Mouse (Mus musculus) MEL (cell line): ENCODE data around the gene Shf.

Source experiments
- CHD2 ChIP-seq: IDR thresholded peaks from 2 replicates; pipeline ENCODE4 v1.6.1; 2011; ENCODE audit warnings: low read length, improper control_type of control experiment
- CTCF ChIP-seq, 3 experiments: IDR thresholded peaks in 2 of 3; conservative IDR thresholded peaks in 1 of 3; 2 replicates each; pipeline ENCODE4 v1.5.1; 2011 to 2012; ENCODE audit warnings: low read length in 3 of 3, low read depth in 2 of 3, mild to moderate bottlenecking in 2 of 3, improper control_type of control experiment in 1 of 3, inconsistent platforms in 1 of 3, mixed read lengths in 1 of 3, moderate library complexity in 1 of 3; ENCODE audit not compliant: control insufficient read depth in 1 of 3, insufficient read depth in 1 of 3, poor library complexity in 1 of 3, severe bottlenecking in 1 of 3
- E2F4 ChIP-seq: IDR thresholded peaks from 2 replicates; pipeline ENCODE4 v1.6.1; 2011; ENCODE audit warnings: low read depth, low read length, improper control_type of control experiment, borderline replicate concordance
- ELF1 ChIP-seq: IDR thresholded peaks from 2 replicates; pipeline ENCODE4 v1.6.1; 2014; ENCODE audit warnings: low read depth, mild to moderate bottlenecking, inconsistent platforms, low read length, improper control_type of control experiment, moderate library complexity
- EP300 ChIP-seq, 2 experiments: IDR thresholded peaks; 2 replicates each; pipeline ENCODE4 v1.6.1; 2011; ENCODE audit warnings: improper control_type of control experiment in 2 of 2, low read length in 2 of 2, low read depth in 1 of 2, mild to moderate bottlenecking in 1 of 2
- ETS1 ChIP-seq: IDR thresholded peaks from 2 replicates; pipeline ENCODE4 v1.6.1; 2012; ENCODE audit warnings: low read depth, mild to moderate bottlenecking, inconsistent platforms, low read length, improper control_type of control experiment, moderate library complexity
- MAFK ChIP-seq: IDR thresholded peaks from 2 replicates; pipeline ENCODE4 v1.6.1; 2011; ENCODE audit warnings: low read depth, mild to moderate bottlenecking, low read length, improper control_type of control experiment, borderline replicate concordance
- MYC ChIP-seq: IDR thresholded peaks from 2 replicates; pipeline ENCODE4 v1.6.1; 2011; ENCODE audit warnings: low read depth, mild to moderate bottlenecking, low read length, improper control_type of control experiment, moderate library complexity
- NELFE ChIP-seq: IDR thresholded peaks from 2 replicates; pipeline ENCODE4 v1.6.1; 2011; ENCODE audit warnings: low read depth, low read length, improper control_type of control experiment
- NRF1 ChIP-seq: IDR thresholded peaks from 2 replicates; pipeline ENCODE4 v1.6.1; 2014; ENCODE audit warnings: low read depth, mild to moderate bottlenecking, inconsistent platforms, low read length, improper control_type of control experiment, moderate library complexity; ENCODE audit not compliant: poor library complexity, insufficient read depth, severe bottlenecking
- POLR2A ChIP-seq, 2 experiments: IDR thresholded peaks; 2 replicates each; pipeline ENCODE4 v1.6.1; 2011 to 2012; ENCODE audit warnings: low read length in 2 of 2, mild to moderate bottlenecking in 2 of 2, control low read depth in 1 of 2, improper control_type of control experiment in 1 of 2, low read depth in 1 of 2, moderate library complexity in 1 of 2; ENCODE audit not compliant: control insufficient read depth in 1 of 2, insufficient read depth in 1 of 2, poor library complexity in 1 of 2

- TF ChIP-seq CTCF (IDR thresholded peaks at IDR 0.05 in 2 of 3, conservative IDR thresholded peaks at IDR 0.05 in 1 of 3; ENCODE audit: control insufficient read depth in 1 of 3, insufficient read depth in 1 of 3, low read depth in 2 of 3, low read length in 3 of 3, poor library complexity in 1 of 3, severe bottlenecking in 1 of 3) = no peak
- TF ChIP-seq E2F4 = no peak
- TF ChIP-seq MYC = no peak
- no peak for TF ChIP-seq ELF1
- TF ChIP-seq ETS1 = no peak
- no peak for TF ChIP-seq EP300 (IDR thresholded peaks at IDR 0.05; ENCODE audit: low read depth in 1 of 2, low read length in 2 of 2)
- no peak for TF ChIP-seq CHD2
- TF ChIP-seq NELFE = no peak
- TF ChIP-seq POLR2A (IDR thresholded peaks at IDR 0.05; ENCODE audit: control insufficient read depth in 1 of 2, insufficient read depth in 1 of 2, low read depth in 1 of 2, low read length in 2 of 2, poor library complexity in 1 of 2) = no peak
- no peak for TF ChIP-seq NRF1
- TF ChIP-seq MAFK = no peak
Observed at GRCm38 (mm10) chr2:122379292-122379650, 10.3 kb upstream of the Shf start.
